Mouse (Mus musculus): Measurements from ENCODE around the gene Hoxc4.

Hoxc4 gene

GRCm38 (mm10) chr15:102990461-102991397 lies 28.0 kb upstream of the Hoxc4 start, which contains the start of gene Hoxc8:
Hoxc8 (plus strand) TSS chr15:102990607.
- DNase-seq (ENCODE audit: low spot score): no peak

- no peak for DNase-seq (ENCODE audit: low spot score)
Observed at GRCm38 (mm10) chr15:102991782-102992181, 27.0 kb upstream of the Hoxc4 start.

DNA sequence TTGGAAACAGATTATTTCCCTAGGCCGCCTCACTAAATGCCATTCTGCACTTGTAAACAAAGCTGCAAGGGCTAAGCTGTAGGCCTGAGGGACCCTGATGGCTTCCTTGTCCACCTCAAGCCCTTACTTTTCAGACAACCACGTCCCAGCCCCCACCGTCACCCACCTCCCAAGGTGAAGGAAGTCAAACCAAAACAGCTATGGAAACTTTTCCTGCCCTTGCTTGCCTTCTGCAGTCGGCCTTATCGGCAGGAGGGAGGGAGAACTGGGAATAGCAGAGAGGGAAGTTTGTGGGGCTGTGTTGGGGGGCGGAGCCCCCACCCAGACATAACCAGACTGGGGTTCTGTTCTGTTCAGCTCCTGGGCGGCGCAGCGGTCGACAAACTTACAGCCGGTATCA lies 26.5 kb upstream of the Hoxc4 start:
- DNase-seq (ENCODE audit: low spot score): no peak

- DNase-seq (ENCODE audit: low spot score): no peak
Observed at GRCm38 (mm10) chr15:102992863-102993262, 25.9 kb upstream of the Hoxc4 start.

DNA sequence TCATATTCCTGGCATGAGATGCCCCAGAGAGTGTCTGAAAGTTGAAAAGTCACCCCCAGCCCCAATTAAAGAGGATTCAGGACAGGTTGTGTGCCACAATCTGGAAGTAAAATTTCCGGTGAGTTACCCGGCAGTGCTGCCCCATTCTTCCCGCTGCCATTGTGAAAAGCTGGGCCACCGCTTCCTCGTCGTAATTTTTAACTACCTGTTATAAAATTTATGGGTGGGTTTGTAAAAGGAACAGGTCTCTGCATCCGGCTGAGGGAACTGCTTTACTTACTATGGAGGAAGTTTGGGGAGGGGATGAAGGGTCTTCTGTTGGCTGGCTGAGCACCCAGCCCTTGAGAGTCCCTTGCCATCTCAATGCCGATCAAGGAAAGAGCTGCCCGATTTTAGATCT lies 22.2 kb upstream of the Hoxc4 start:
- DNase-seq (ENCODE audit: low spot score): no peak

- DNase-seq (ENCODE audit: low spot score): no peak
Observed at GRCm38 (mm10) chr15:102997431-102997830, 21.3 kb upstream of the Hoxc4 start.

DNA sequence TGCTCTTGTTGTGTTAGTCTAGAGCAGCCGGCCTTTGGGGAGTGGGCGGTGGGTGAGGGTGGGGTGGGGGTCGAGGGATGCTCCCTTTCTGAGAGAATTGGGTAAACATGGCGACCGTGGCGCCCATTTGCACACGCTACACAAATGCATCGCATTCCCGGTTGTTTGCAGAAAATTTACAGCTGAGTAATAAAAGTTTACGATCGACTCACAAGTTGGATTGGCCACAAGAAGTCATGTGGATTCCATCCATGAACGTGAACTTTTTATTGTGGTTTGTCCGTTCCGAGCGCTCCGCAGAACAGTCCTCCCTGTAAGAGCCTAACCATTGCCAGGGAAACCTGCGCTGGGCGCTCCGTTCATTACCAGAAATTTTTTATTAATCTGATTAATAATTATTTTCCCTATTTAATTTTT lies 20.8 kb upstream of the Hoxc4 start, which contains the start of gene Hoxc6:
TSS of gene Hoxc6 (plus strand) at position 319 of the 417 bp plus-strand sequence.
- DNase-seq (ENCODE audit: low spot score): no peak

GRCm38 (mm10) chr15:102998608-102999182 lies 20.0 kb upstream of the Hoxc4 start:
- DNase-seq (ENCODE audit: low spot score): no peak

DNA sequence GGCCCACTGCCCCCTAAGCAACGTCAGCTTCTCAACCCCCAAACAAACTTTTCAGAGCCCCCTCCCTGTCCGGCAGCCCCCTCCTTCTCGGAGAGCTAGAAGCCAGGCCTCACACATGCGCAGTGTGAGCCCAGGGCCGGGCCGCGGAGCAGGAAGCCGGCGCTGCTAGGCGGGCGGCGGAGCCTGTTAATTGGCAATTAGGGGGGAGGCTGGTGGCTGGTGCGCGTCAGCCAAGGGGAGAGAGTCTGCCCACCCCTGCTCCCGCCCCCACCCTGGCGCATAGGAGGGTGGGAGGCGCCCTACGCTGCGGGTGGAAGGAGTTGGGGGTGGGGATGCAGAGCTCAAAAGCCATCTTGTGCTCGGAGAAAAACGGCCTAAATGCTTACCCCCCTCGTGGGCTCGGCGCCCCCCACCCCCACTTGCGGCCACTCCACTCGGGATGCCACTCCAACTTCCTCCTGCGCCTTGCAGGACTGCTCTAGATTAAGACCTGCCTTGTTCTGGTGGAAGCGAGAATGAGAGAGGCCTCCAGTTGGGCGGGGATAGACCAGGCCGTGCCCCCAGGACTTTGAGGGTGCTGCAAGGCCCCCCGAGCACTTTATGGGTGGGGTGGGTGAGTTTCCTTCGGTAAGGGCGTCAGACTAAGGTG lies 19.4 kb upstream of the Hoxc4 start:
- DNase-seq (ENCODE audit: low spot score): no peak

- no peak for DNase-seq (ENCODE audit: low spot score)
Observed at GRCm38 (mm10) chr15:102999955-103000354, 18.8 kb upstream of the Hoxc4 start.

GRCm38 (mm10) chr15:103000501-103000901 lies 18.2 kb upstream of the Hoxc4 start:
- no peak for DNase-seq (ENCODE audit: low spot score)

- no peak for DNase-seq (ENCODE audit: low spot score)
Observed at GRCm38 (mm10) chr15:103001370-103001769, 17.4 kb upstream of the Hoxc4 start.

DNA sequence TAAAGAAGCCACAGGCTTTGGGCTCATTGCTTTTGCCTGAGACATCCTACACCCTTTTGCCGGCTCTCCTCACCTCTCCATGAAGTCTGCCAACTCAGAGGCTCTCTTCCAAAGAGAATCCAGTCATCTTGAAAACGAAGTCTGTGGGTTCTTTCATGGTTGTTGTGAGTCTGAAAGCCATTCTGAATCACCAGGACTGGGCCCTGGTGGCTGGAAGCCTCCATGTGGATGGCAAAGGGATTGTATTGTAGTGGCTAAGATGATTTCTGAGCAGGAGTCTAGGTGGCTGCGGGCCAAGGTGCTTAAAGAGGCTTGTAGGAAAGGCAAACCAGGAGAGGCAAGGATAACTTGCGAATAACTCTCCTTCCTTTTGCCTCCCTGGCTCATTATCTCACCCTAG lies 16.6 kb upstream of the Hoxc4 start:
- DNase-seq (ENCODE audit: low spot score): no peak

DNA sequence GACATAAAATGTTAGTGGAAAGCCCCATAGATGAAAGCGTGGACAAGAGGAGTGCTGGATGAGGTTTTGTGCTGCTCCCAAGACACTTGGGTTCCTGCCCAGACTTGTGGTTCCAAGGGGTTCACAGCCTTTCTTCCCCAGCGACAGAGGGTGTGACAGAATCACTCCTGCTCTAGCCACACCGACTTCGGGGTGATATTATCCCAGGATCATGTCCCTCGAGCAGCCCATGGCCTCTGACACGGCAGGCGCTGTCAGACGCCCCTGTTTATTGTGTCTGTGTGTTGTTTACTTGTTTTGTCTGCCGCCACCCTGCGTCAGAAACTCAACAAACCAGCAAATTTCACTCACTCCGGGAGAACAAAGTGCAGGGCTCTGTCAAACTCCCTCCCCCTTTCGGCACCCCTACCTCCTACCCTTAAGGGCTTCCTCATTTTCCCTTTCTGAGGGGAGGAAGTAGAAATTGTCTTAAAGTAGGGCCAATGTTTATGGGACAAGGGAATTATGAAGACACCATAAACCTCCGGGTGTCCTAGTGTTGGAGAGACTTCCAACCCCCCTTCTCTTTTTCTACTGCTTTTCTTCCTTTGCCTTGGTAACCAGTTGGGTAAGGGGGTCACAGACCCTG lies 15.8 kb upstream of the Hoxc4 start:
- no peak for DNase-seq (ENCODE audit: low spot score)

DNA sequence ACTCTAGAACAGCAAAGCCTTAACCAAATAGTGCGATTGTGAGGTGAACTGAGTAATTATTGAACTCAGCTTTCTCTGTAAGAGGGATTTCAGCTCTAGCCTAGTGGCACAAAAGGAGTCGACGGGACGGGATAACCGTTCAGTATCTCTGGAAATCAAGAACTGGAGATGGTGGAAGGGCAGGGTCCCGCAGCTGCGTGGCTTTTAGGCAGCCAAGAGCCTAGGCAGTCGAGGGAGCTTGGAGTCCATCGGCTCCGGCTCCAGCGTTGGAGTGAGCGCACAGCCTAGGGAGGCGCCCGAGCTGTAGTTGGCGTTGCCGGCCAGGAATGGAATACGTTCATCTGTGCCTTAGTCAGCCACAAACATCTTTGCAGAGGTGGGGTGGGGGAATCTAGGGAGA lies 13.4 kb upstream of the Hoxc4 start:
- DNase-seq (ENCODE audit: low spot score): no peak

GRCm38 (mm10) chr15:103005797-103006196 lies 12.9 kb upstream of the Hoxc4 start:
- no peak for DNase-seq (ENCODE audit: low spot score)

- DNase-seq (ENCODE audit: low spot score): no peak
Observed at GRCm38 (mm10) chr15:103006326-103006725, 12.4 kb upstream of the Hoxc4 start.

GRCm38 (mm10) chr15:103009265-103010111 lies 9.2 kb upstream of the Hoxc4 start:
- DNase-seq (ENCODE audit: low spot score): no peak

DNA sequence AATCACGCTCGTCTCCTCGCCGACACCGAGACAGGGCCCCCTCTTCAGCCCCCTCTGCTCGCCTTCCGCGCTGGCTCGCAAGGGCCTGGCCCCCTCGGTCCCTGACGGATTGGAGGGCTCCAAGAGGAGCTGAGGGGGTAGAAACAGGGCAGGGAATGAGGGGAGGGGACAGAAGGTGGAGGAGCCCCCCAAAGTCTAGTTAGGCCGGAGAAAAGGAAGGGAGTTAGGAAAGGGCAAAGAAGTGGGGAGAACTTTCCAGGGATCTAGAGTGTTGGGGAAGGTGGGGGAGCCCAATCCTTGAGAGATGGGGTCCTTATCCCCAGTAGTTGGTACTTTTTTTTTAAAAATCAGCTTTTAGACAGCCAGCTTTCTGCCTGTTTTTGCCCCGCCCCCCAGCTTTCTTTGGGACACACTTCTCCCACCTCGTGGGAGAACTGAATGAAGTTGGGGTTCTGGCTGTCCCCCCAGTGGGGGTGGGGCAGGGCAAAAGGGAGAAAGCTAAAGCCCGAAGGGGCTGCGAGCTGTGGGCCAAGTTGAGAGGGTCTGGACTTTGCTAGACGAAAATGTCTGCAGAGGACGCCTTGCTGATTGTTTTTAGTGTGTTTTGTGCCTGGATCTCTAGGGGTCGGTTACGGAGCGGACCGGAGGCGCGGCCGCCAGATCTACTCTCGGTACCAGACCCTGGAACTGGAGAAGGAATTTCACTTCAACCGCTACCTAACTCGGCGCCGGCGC lies 8.5 kb upstream of the Hoxc4 start:
- no peak for DNase-seq (ENCODE audit: low spot score)

DNA sequence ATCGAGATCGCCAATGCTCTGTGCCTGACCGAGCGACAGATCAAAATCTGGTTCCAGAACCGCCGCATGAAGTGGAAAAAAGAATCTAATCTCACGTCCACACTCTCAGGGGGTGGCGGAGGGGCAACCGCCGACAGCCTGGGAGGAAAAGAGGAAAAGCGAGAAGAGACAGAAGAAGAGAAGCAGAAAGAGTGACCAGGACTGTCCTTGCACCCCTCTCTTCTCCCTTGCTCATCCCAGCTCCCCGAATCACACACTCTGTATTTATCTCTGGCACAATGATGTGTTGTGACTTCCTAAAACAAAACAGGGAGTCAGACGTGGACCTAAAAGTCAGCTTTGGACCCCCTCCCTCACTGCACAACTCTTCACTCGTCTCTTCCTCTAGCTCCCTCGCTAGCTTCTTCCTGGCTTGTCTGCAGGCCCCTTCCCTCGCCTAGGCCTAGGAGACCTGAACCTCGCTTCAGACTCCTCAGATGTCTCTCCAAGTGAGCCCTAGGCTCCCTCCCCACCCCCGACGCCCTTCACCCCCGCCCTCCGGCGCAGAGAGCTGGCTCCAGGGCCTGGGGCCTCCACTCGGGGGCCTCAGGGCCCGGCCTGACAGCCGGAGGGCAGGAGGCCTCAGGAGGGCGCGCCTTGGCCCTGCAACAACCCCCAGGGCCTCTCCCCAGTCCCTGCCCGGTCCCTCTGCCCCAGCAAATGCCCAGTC lies 7.7 kb upstream of the Hoxc4 start:
- DNase-seq (ENCODE audit: low spot score): no peak
